24 mouse cellular contexts compared by ENCODE assay signal in genomic region chr7:105185912-105186311, GRCm38 (mm10). TPM values are rescaled to one million over a fixed set of nuclear protein-coding genes. Genes with fewer than 3 reads are reported as not detected.
"Had no signal": no experiment of that assay in that cellular context is flagged by ENCODE, and none has a peak within 500 bp of the region (broad histone marks: within the 10 kb centered on the region; RNA-seq: fewer than 3 reads in every experiment).

Gene Olfr685, minus strand, starts transcription at chr7:105186012.

- H3K36me3 ChIP-seq: neural tube, embryonic 12.5 days; neural tube, embryonic 13.5 days; neural tube, embryonic 15.5 days; stomach, embryonic 15.5 days had no signal

- H3K27ac ChIP-seq: neural tube, embryonic 12.5 days; neural tube, embryonic 13.5 days; neural tube, embryonic 15.5 days; stomach, embryonic 15.5 days; stomach, postnatal 0 days had no signal

- H3K4me1 ChIP-seq: neural tube, embryonic 12.5 days; neural tube, embryonic 13.5 days; neural tube, embryonic 15.5 days; stomach, embryonic 15.5 days had no signal

- H3K9me3 ChIP-seq: neural tube, embryonic 12.5 days; neural tube, embryonic 13.5 days; neural tube, embryonic 15.5 days; stomach, embryonic 15.5 days had no signal

- DNase-seq: right cerebral cortex, postnatal 14 days; right cerebral cortex, postnatal 25 days; right cerebral cortex, postnatal 4 days; spleen, adult 18-20 months; thymus, adult 18-20 months; thymus, adult 2 months; thymus, postnatal 14 days; thymus, postnatal 25 days; thymus, postnatal 36 days; thymus, postnatal 4 days had no signal

- H3K27me3 ChIP-seq: neural tube, embryonic 12.5 days; neural tube, embryonic 13.5 days; neural tube, embryonic 15.5 days; stomach, embryonic 15.5 days had no signal

- H3K9ac ChIP-seq: neural tube, embryonic 12.5 days; neural tube, embryonic 13.5 days; neural tube, embryonic 15.5 days; stomach, embryonic 15.5 days had no signal

- H3K4me2 ChIP-seq: neural tube, embryonic 12.5 days; neural tube, embryonic 13.5 days; neural tube, embryonic 15.5 days; stomach, embryonic 15.5 days had no signal

- H3K4me3 ChIP-seq: neural tube, embryonic 12.5 days; neural tube, embryonic 13.5 days; neural tube, embryonic 15.5 days; stomach, embryonic 15.5 days had no signal

RNA-seq across cellular contexts. Expression of gene Olfr685, which starts in this region (rescaled TPM):
- total RNA-seq: neutrophil, adult 5-6 weeks had no signal
- polyA plus RNA-seq: neural tube, embryonic 12.5 days; neural tube, embryonic 13.5 days; neural tube, embryonic 14.5 days; neural tube, embryonic 15.5 days; small intestine, adult 2 months; spleen, adult 2 months; stomach, embryonic 14.5 days; stomach, embryonic 15.5 days; stomach, embryonic 16.5 days; stomach, postnatal 0 days; testis, adult 2 months; thymus, adult 2 months; thymus, postnatal 0 days; urinary bladder, adult 2 months had no signal
